Mouse (Mus musculus): ENCODE measurements around the gene Cers2. TPM values are rescaled to one million over a fixed set of nuclear protein-coding genes. Genes with fewer than 3 reads are reported as not detected.

Gene Cers2
- total and polyA plus RNA-seq, 3 experiments = 70.6 to 105 (median 89.8) TPM

GRCm38 (mm10) chr3:95270766-95271364 is 43.7 kb upstream of the Cers2 start:
- TF ChIP-seq MAFK (IDR thresholded peaks at IDR 0.05; ENCODE audit: insufficient replicate concordance, low read length) = no peak
- TF ChIP-seq RAD21 (IDR thresholded peaks at IDR 0.05; ENCODE audit: low read depth, low read length) = no peak
- no peak for TF ChIP-seq ETS1 (conservative IDR thresholded peaks at IDR 0.05; ENCODE audit: low read depth, low read length)
- no peak for TF ChIP-seq USF1 (IDR thresholded peaks at IDR 0.05; ENCODE audit: low read depth, low read length)
- no peak for TF ChIP-seq EP300 (IDR thresholded peaks at IDR 0.05; ENCODE audit: low read length)
- no peak for TF ChIP-seq POLR2AphosphoS2 (IDR thresholded peaks at IDR 0.05; ENCODE audit: low read depth, low read length)
- no peak for TF ChIP-seq RCOR1 (conservative IDR thresholded peaks at IDR 0.05; ENCODE audit: low read depth, low read length)
- Histone ChIP-seq H3K4me3 (replicated peaks in 1 of 3; ENCODE audit: low read depth in 2 of 3, low read length in 2 of 3, poor library complexity in 1 of 3) (no peak overlapping the region), H3K4me1 (ENCODE audit: control insufficient read depth in 1 of 2, insufficient read depth in 2 of 2) (peaks cover 0 to 8% of the 10 kb centered on the region in 2 experiments; a peak in 2 of 4 replicates), H3K4me2 (ENCODE audit: insufficient read depth, low read depth, poor library complexity, severe bottlenecking) (no peak overlapping the region), H3K9ac (ENCODE audit: insufficient read depth, low read depth) (no peak overlapping the region), H3K79me2 (replicated peaks; ENCODE audit: control insufficient read depth, extremely low read depth, insufficient read depth, poor library complexity, severe bottlenecking) (no peaks in the 10 kb centered on the region), H3K9me3 (replicated peaks; ENCODE audit: low read length) (peaks cover 2% of the 10 kb centered on the region), H3K36me3 (replicated peaks in 1 of 2; ENCODE audit: control insufficient read depth in 1 of 2, insufficient read depth in 1 of 2, low read length in 1 of 2) (peaks cover 8 to 49% of the 10 kb centered on the region in 2 experiments), H3K27ac (ENCODE audit: insufficient read depth, low read depth) (no peak overlapping the region), H3K27me3 (replicated peaks) (no peaks in the 10 kb centered on the region)
- dilution Hi-C loops (cut with MboI; ENCODE audit: extremely low pct_ligation_motif_present, extremely low pct_unique_long_range_greater_than_20kb, low sequenced_read_pairs) = no loop called here
- in situ Hi-C loops (cut with MboI; ENCODE audit: low pct_ligation_motif_present, low pct_unique_long_range_greater_than_20kb, low sequenced_read_pairs) = no loop called here
- no peak for DNase-seq (ENCODE audit: extremely low read depth)

GRCm38 (mm10) chr3:95273471-95273870 is 41.1 kb upstream of the Cers2 start:
- Histone ChIP-seq H3K4me3 (replicated peaks in 1 of 3; ENCODE audit: low read depth in 2 of 3, low read length in 2 of 3, poor library complexity in 1 of 3) (no peak overlapping the region), H3K27me3 (replicated peaks) (no peaks in the 10 kb centered on the region), H3K79me2 (replicated peaks; ENCODE audit: control insufficient read depth, extremely low read depth, insufficient read depth, poor library complexity, severe bottlenecking) (no peaks in the 10 kb centered on the region), H3K9ac (ENCODE audit: insufficient read depth, low read depth) (no peak overlapping the region), H3K4me1 (ENCODE audit: control insufficient read depth in 1 of 2, insufficient read depth in 2 of 2) (peaks cover 0 to 24% of the 10 kb centered on the region in 2 experiments; a peak in 2 of 4 replicates), H3K36me3 (replicated peaks in 1 of 2; ENCODE audit: control insufficient read depth in 1 of 2, insufficient read depth in 1 of 2, low read length in 1 of 2) (peaks cover 0 to 29% of the 10 kb centered on the region in 2 experiments), H3K27ac (ENCODE audit: insufficient read depth, low read depth) (no peak overlapping the region), H3K9me3 (replicated peaks; ENCODE audit: low read length) (no peaks in the 10 kb centered on the region), H3K4me2 (ENCODE audit: insufficient read depth, low read depth, poor library complexity, severe bottlenecking) (no peak overlapping the region)
- no peak for DNase-seq (ENCODE audit: extremely low read depth)
- in situ Hi-C loops (cut with MboI; ENCODE audit: low pct_ligation_motif_present, low pct_unique_long_range_greater_than_20kb, low sequenced_read_pairs) (no loop called here), dilution Hi-C loops (cut with MboI; ENCODE audit: extremely low pct_ligation_motif_present, extremely low pct_unique_long_range_greater_than_20kb, low sequenced_read_pairs) (no loop called here)
- TF ChIP-seq ZC3H11A (IDR thresholded peaks at IDR 0.05; ENCODE audit: low read depth, low read length) = no peak
- no peak for TF ChIP-seq SIN3A (IDR thresholded peaks at IDR 0.05; ENCODE audit: low read length)
- TF ChIP-seq NELFE (IDR thresholded peaks at IDR 0.05; ENCODE audit: low read depth, low read length) = no peak
- no peak for TF ChIP-seq MYC (IDR thresholded peaks at IDR 0.05; ENCODE audit: low read depth, low read length)
- no peak for TF ChIP-seq MAX (IDR thresholded peaks at IDR 0.05; ENCODE audit: low read length)
- TF ChIP-seq POLR2A (IDR thresholded peaks at IDR 0.05; ENCODE audit: low read depth, low read length) = no peak

GRCm38 (mm10) chr3:95274453-95274852 is 40.1 kb upstream of the Cers2 start:
- dilution Hi-C loops (cut with MboI; ENCODE audit: extremely low pct_ligation_motif_present, extremely low pct_unique_long_range_greater_than_20kb, low sequenced_read_pairs) = no loop called here
- no peaks in the 10 kb centered on the region for H3K27me3 ChIP-seq (replicated peaks)
- no peak overlapping the region for H3K4me3 ChIP-seq (replicated peaks in 1 of 3; ENCODE audit: low read depth in 2 of 3, low read length in 2 of 3, poor library complexity in 1 of 3)
- in situ Hi-C loops (cut with MboI; ENCODE audit: low pct_ligation_motif_present, low pct_unique_long_range_greater_than_20kb, low sequenced_read_pairs) = no loop called here
- H3K9me3 ChIP-seq (replicated peaks; ENCODE audit: low read length) = no peaks in the 10 kb centered on the region
- H3K36me3 ChIP-seq (replicated peaks in 1 of 2; ENCODE audit: control insufficient read depth in 1 of 2, insufficient read depth in 1 of 2, low read length in 1 of 2) = peaks cover 0 to 20% of the 10 kb centered on the region in 2 experiments
- DNase-seq (ENCODE audit: extremely low read depth) = no peak
- no peak overlapping the region for H3K4me2 ChIP-seq (ENCODE audit: insufficient read depth, low read depth, poor library complexity, severe bottlenecking)
- no peak overlapping the region for H3K27ac ChIP-seq (ENCODE audit: insufficient read depth, low read depth)
- peaks cover 0 to 24% of the 10 kb centered on the region in 2 experiments; a peak in 2 of 4 replicates for H3K4me1 ChIP-seq (ENCODE audit: control insufficient read depth in 1 of 2, insufficient read depth in 2 of 2)
- no peak overlapping the region for H3K9ac ChIP-seq (ENCODE audit: insufficient read depth, low read depth)
- TF ChIP-seq TBP (conservative IDR thresholded peaks at IDR 0.05; ENCODE audit: low read depth, low read length) = no peak
- no peak for TF ChIP-seq HCFC1 (IDR thresholded peaks at IDR 0.05; ENCODE audit: low read depth, low read length)
- no peak for TF ChIP-seq ZKSCAN1 (IDR thresholded peaks at IDR 0.05; ENCODE audit: borderline replicate concordance, low read depth, low read length)
- TF ChIP-seq GABPA (IDR thresholded peaks at IDR 0.05; ENCODE audit: insufficient replicate concordance, low read depth, low read length) = no peak
- no peak for TF ChIP-seq ELF1 (IDR thresholded peaks at IDR 0.05; ENCODE audit: low read depth, low read length)
- TF ChIP-seq POLR2AphosphoS2 (IDR thresholded peaks at IDR 0.05; ENCODE audit: low read depth, low read length) = no peak
- no peak for TF ChIP-seq MEF2A (IDR thresholded peaks at IDR 0.05; ENCODE audit: borderline replicate concordance, low read depth, low read length)
- TF ChIP-seq NELFE (IDR thresholded peaks at IDR 0.05; ENCODE audit: low read depth, low read length) = no peak
- TF ChIP-seq NRF1 (IDR thresholded peaks at IDR 0.05; ENCODE audit: low read depth, low read length) = no peak
- H3K79me2 ChIP-seq (replicated peaks; ENCODE audit: control insufficient read depth, extremely low read depth, insufficient read depth, poor library complexity, severe bottlenecking) = no peaks in the 10 kb centered on the region
